Mouse (Mus musculus) kidney, postnatal 0 days (tissue): ENCODE measurements around the gene Prr22. TPM values are rescaled to one million over a fixed set of nuclear protein-coding genes. Genes with fewer than 3 reads are reported as not detected.

Source experiments
- ATAC-seq: fragments of 200-750 bp; cut with Nextera tagmentation; replicated peaks from 2 replicates; pipeline ENCODE4 v1.8.0; 2017; ENCODE audit warnings: low read depth, moderate number of reproducible peaks, moderate TSS enrichment, moderate library complexity; ENCODE audit not compliant: low FRiP score
- DNase-seq: peaks from one replicate; pipeline ENCODE4 v3.0.0-alpha.2; 2016; ENCODE audit warnings: low spot score
- H3K27ac ChIP-seq: fragments of 300-500 bp; sonication (generic); 2 replicates; pipeline ENCODE4 v1.5.1; 2014; ENCODE audit warnings: mild to moderate bottlenecking
- H3K27me3 ChIP-seq: fragments of 300-500 bp; sonication (generic); 2 replicates; pipeline ENCODE4 v1.6.1; 2014; ENCODE audit warnings: low read length, mixed read lengths; ENCODE audit not compliant: insufficient read depth
- H3K36me3 ChIP-seq: fragments of 300-500 bp; sonication (generic); 2 replicates; pipeline ENCODE4 v1.6.1; 2014; ENCODE audit warnings: low read length, mixed read lengths; ENCODE audit not compliant: insufficient read depth
- H3K4me1 ChIP-seq: fragments of 300-500 bp; sonication (generic); replicated peaks from 2 replicates; pipeline ENCODE4 v1.6.1; 2014; ENCODE audit warnings: antibody characterized with exemption, low read length, mixed read lengths; ENCODE audit not compliant: insufficient read depth
- H3K4me2 ChIP-seq: fragments of 300-500 bp; sonication (generic); 2 replicates; pipeline ENCODE4 v1.6.1; 2014; ENCODE audit warnings: mild to moderate bottlenecking, low read length, moderate library complexity, mixed read lengths
- H3K4me3 ChIP-seq: fragments of 300-500 bp; sonication (generic); replicated peaks from 2 replicates; pipeline ENCODE4 v1.5.1; 2014; ENCODE audit warnings: low read depth, low read length
- H3K9ac ChIP-seq: fragments of 300-500 bp; sonication (generic); 2 replicates; pipeline ENCODE4 v1.6.1; 2014; ENCODE audit warnings: low read depth, low read length
- H3K9me3 ChIP-seq: fragments of 300-500 bp; sonication (generic); replicated peaks from 2 replicates; pipeline ENCODE4 v1.6.1; 2016; ENCODE audit warnings: low read length, inconsistent platforms, mixed read lengths
- CTCF ChIP-seq: IDR thresholded peaks from 2 replicates; pipeline ENCODE4 v1.5.1; 2016; ENCODE audit warnings: antibody characterized with exemption, low read depth, mild to moderate bottlenecking, moderate library complexity
- WGBS: fragments of 180-500 bp; shearing (Covaris S2); extraction: QIAGEN DNeasy Blood & Tissue Kit; methylation state at CpG from one replicate; pipeline ENCODE4 v1.1.7; 2014; 5-methylcytosine and 5-hydroxymethylcytosine counted together
- polyA plus RNA-seq: library from polyadenylated mRNA; unstranded; fragments of >200 nt; fragmentation: Nextera tagmentation; extraction: Ambion mirVana; gene quantifications from 2 replicates; pipeline ENCODE4 v1.2.1, GENCODE M21; 2015

Prr22 gene
- polyA plus RNA-seq, 1 experiment from 2014 or later: 0.71 TPM

DNA sequence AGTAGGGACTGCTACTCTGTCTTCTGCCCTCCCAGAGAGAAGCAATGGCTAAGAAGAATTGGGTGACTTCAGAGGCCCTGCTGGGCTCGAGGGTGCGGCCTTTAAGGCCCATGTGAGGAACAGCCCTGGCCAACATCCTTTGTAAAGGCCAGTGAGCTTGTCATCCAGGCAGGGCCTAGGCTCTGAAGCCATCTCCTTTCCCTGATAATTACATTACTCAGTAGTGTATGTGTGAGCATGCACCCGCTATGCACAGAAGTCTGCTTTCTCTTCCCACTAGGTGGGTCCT lies 45.0 kb downstream of the Prr22 start:
- H3K4me1 ChIP-seq: no peaks in the 10 kb centered on the region
- H3K9ac ChIP-seq: no peak overlapping the region
- no peak for ATAC-seq
- H3K27me3 ChIP-seq: no peaks in the 10 kb centered on the region
- H3K4me3 ChIP-seq: no peak overlapping the region
- TF ChIP-seq CTCF: no peak
- no peak for DNase-seq
- no peak overlapping the region for H3K27ac ChIP-seq
- H3K9me3 ChIP-seq: no peaks in the 10 kb centered on the region
- no peaks in the 10 kb centered on the region for H3K36me3 ChIP-seq
- 79% methylated on average over 3 of the region's 3 CpGs for WGBS
- H3K4me2 ChIP-seq: no peak overlapping the region

DNA sequence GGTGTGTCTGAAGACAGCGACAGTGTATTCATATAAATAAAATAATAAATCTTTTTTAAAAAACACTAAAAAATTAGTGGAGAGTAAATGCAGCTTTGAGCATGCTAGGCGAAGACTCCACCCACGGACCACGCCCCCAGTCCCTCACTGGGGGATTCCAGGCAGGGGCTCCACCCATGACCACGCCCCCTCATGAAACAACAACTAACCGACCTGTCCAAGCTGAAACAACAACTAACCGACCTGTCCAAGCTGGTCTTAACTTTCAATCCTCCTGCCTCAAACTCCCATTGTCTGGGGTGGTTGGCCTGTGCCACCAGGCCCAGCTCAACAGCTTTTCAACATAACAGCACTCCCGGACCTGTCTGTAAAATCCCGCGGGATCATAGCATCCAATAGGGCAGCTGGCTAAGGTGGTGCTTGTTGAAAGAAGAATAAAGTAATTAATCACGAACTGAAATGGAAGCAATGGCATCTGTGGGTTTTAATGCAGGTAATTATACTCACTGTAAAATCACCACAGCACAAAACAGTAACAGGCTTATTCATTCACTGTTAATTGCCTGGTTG lies 48.1 kb downstream of the Prr22 start:
- no peaks in the 10 kb centered on the region for H3K36me3 ChIP-seq
- no peak overlapping the region for H3K4me2 ChIP-seq
- no peak for TF ChIP-seq CTCF
- no peak overlapping the region for H3K4me3 ChIP-seq
- no peaks in the 10 kb centered on the region for H3K27me3 ChIP-seq
- peak; percentile 41 for DNase-seq
- no peaks in the 10 kb centered on the region for H3K4me1 ChIP-seq
- H3K9me3 ChIP-seq: no peaks in the 10 kb centered on the region
- H3K9ac ChIP-seq: no peak overlapping the region
- 31% methylated on average over 11 of the region's 11 CpGs for WGBS
- peak; percentile 31; the same call in 1 of the 2 replicates for ATAC-seq
- no peak overlapping the region for H3K27ac ChIP-seq

DNA sequence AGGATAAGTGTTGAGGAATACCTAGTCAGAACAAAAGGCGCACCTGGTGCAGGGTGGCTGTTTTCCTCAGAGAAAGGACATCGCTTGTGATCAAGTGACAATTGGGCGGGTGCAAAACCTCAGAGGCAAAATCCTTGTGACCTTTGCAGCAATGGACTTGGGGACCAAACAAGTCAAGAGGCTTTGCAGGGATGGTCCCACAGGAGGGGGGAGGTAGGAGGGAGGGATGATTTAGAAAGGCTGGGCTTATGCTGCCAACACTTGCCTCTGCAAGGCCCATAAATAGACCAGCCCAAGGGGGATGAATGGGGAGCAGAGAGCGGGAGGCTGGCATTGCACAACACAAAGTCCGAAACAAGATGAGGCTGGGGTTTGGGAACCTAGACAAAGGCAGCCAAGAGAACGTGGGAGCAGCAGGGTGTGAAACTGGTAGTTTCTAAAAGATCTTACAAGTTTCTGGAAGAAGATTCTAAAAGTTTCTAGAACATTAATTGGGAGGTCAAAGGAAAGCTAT lies 49.0 kb downstream of the Prr22 start:
- Histone ChIP-seq H3K27me3 (no peaks in the 10 kb centered on the region), H3K36me3 (no peaks in the 10 kb centered on the region), H3K27ac (no peak overlapping the region), H3K9me3 (no peaks in the 10 kb centered on the region), H3K4me2 (no peak overlapping the region), H3K4me1 (no peaks in the 10 kb centered on the region), H3K9ac (no peak overlapping the region), H3K4me3 (no peak overlapping the region)
- 67% methylated on average over 6 of the region's 6 CpGs for WGBS
- no peak for TF ChIP-seq CTCF
- ATAC-seq (no peak), DNase-seq (no peak)

DNA sequence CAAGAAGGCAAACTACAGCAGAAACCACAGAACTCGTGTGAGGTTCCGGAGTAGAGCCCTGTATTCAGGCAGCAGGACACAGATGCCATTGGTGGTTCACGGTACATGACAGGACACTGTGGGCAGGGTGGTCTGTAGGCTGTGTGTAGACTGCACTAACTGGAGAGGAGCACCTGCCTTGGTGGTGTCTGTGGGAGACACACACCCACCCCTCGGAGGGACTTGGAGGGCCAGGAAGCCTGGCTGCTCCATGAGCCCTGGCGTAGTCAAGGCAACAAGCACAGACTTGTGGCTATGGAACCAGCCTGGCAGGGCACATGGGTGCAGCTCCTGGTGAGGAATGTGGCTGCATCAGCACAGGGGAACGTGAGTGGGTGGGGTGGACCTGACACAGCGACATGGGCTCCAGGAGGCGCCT lies 49.7 kb downstream of the Prr22 start:
- H3K4me2 ChIP-seq: no peak overlapping the region
- H3K9me3 ChIP-seq: no peaks in the 10 kb centered on the region
- no peak for TF ChIP-seq CTCF
- no peaks in the 10 kb centered on the region for H3K4me1 ChIP-seq
- H3K27me3 ChIP-seq: no peaks in the 10 kb centered on the region
- no peaks in the 10 kb centered on the region for H3K36me3 ChIP-seq
- H3K4me3 ChIP-seq: no peak overlapping the region
- ATAC-seq: no peak
- WGBS: 72% methylated on average over 8 of the region's 8 CpGs
- no peak for DNase-seq
- no peak overlapping the region for H3K27ac ChIP-seq
- no peak overlapping the region for H3K9ac ChIP-seq

Other genes starting within 250 kb of the Prr22 start
- gene Gm20219, start 215.9 kb upstream of the Prr22 start, polyA plus RNA-seq: 0.93 and 1.1 TPM in 2 replicates
- gene Safb2, start 185.7 kb upstream of the Prr22 start, polyA plus RNA-seq: 35.7 and 43.4 TPM in 2 replicates
- 61.0 and 65.9 TPM in 2 replicates for gene Safb, start 185.4 kb upstream of the Prr22 start, polyA plus RNA-seq
- 395 and 467 TPM in 2 replicates for gene 2410015M20Rik, start 160.5 kb upstream of the Prr22 start, polyA plus RNA-seq
- gene Rpl36, start 156.8 kb upstream of the Prr22 start, polyA plus RNA-seq: 2,445 and 2,952 TPM in 2 replicates
- gene Lonp1, start 143.4 kb upstream of the Prr22 start, polyA plus RNA-seq: 45.4 and 46.8 TPM in 2 replicates
- 0.78 and 1.0 TPM in 2 replicates for gene Catsperd, start 142.1 kb upstream of the Prr22 start, polyA plus RNA-seq
- 57.4 and 58.8 TPM in 2 replicates for gene Ranbp3, start 97.0 kb upstream of the Prr22 start, polyA plus RNA-seq
- gene Ndufa11, start 52.5 kb upstream of the Prr22 start, polyA plus RNA-seq: 683 and 742 TPM in 2 replicates
- gene Vmac, start 52.2 kb upstream of the Prr22 start, polyA plus RNA-seq: 24.4 and 27.4 TPM in 2 replicates
- gene Nrtn, start 12.7 kb upstream of the Prr22 start, polyA plus RNA-seq: 8.7 and 11.8 TPM in 2 replicates
- 37.3 and 38.8 TPM in 2 replicates for gene Dus3l, start 5.5 kb upstream of the Prr22 start, polyA plus RNA-seq
- gene Rfx2, start 60.8 kb downstream of the Prr22 start, polyA plus RNA-seq: 1.6 and 2.1 TPM in 2 replicates
- not detected in 2 replicates for gene Acsbg2, start 104.2 kb downstream of the Prr22 start, polyA plus RNA-seq
- 0.11 and 0.13 TPM in 2 replicates for gene 1700061G19Rik, start 105.2 kb downstream of the Prr22 start, polyA plus RNA-seq
- 27.4 and 29.1 TPM in 2 replicates for gene Mllt1, start 165.2 kb downstream of the Prr22 start, polyA plus RNA-seq
- gene Acer1, start 211.9 kb downstream of the Prr22 start, polyA plus RNA-seq: not detected in 2 replicates
- gene Clpp, start 220.1 kb downstream of the Prr22 start, polyA plus RNA-seq: 145 and 149 TPM in 2 replicates
- gene Alkbh7, start 227.1 kb downstream of the Prr22 start, polyA plus RNA-seq: 61.2 and 65.7 TPM in 2 replicates
- 0.55 TPM in 1 of 2 replicates, not detected in the other for gene Pspn, start 229.8 kb downstream of the Prr22 start, polyA plus RNA-seq
- gene Gtf2f1, start 241.0 kb downstream of the Prr22 start, polyA plus RNA-seq: 46.7 and 50.3 TPM in 2 replicates
- gene Gm17949, start 241.2 kb downstream of the Prr22 start, polyA plus RNA-seq: 0.38 TPM in 1 of 2 replicates, not detected in the other